Mouse (Mus musculus): ENCODE measurements around the gene Rgl2.
"Not testable (repeated sequence)": the region's sequence is repeated elsewhere in the genome, so short reads cannot be mapped to it uniquely, and the experiment has no call there.

Gene Rgl2

GRCm38 (mm10) chr17:33929371-33930279 lies at the start of gene Rgl2:
Gene Rgl2, plus strand, starts transcription at chr17:33929543.
- DNase-seq (ENCODE audit: low spot score in 2 of 2), result peak; percentile 86 to 88

GRCm38 (mm10) chr17:33884320-33884719 lies 45.0 kb upstream of the Rgl2 start:
- DNase-seq (ENCODE audit: low spot score in 2 of 2), result not testable (repeated sequence)

DNA sequence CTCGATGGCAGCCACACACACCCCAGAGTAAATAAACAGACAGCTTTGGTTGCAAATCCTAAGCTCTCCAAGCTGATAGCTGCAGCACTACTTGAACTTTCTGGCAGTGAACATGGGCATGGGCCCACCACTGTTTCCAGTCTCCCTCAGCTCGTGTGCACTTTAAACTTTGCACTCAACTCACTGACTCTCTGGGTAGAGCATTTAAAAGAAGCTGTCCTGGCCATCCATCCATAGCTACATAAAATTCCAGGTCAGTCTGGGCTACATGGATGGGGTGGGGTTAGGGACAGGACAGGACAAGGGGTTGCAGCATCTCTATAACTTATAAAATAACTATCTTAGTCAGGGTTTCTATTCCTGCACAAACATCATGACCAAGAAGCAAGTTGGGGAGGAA lies 41.5 kb upstream of the Rgl2 start:
- not testable (repeated sequence) for DNase-seq (ENCODE audit: low spot score in 2 of 2)

- not testable (repeated sequence) for DNase-seq (ENCODE audit: low spot score in 2 of 2)
Measured at GRCm38 (mm10) chr17:33888230-33888629, 41.1 kb upstream of the Rgl2 start.

GRCm38 (mm10) chr17:33889941-33890532 lies 39.3 kb upstream of the Rgl2 start:
- DNase-seq (ENCODE audit: low spot score in 2 of 2), result not testable (repeated sequence)

GRCm38 (mm10) chr17:33890533-33891059 lies 38.7 kb upstream of the Rgl2 start, which contains the start of gene Kifc1:
Gene Kifc1, minus strand, starts transcription at chr17:33890661.
- peak; percentile 99 for DNase-seq (ENCODE audit: low spot score in 2 of 2)

- DNase-seq (ENCODE audit: low spot score in 2 of 2), result no peak
Measured at GRCm38 (mm10) chr17:33891357-33891756, 38.0 kb upstream of the Rgl2 start.

DNA sequence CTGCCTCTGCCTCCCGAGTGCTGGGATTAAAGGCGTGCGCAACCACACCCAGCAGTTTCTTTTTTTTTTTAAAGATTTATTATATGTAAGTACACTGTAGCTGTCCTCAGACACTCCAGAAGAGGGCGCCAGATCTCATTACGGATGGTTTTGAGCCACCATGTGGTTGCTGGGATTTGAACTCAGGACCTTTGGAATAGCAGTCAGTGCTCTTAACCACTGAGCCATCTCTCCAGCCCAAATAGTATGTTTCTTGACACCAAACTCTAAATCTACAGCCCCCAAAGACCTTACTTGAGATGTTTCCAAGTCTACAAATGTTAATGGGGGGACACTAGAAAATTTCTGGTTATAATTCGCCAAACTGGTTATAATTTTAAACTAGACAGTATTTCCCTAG lies 37.5 kb upstream of the Rgl2 start:
- not testable (repeated sequence) for DNase-seq (ENCODE audit: low spot score in 2 of 2)

GRCm38 (mm10) chr17:33892429-33892828 lies 36.9 kb upstream of the Rgl2 start:
- no peak for DNase-seq (ENCODE audit: low spot score in 2 of 2)

DNA sequence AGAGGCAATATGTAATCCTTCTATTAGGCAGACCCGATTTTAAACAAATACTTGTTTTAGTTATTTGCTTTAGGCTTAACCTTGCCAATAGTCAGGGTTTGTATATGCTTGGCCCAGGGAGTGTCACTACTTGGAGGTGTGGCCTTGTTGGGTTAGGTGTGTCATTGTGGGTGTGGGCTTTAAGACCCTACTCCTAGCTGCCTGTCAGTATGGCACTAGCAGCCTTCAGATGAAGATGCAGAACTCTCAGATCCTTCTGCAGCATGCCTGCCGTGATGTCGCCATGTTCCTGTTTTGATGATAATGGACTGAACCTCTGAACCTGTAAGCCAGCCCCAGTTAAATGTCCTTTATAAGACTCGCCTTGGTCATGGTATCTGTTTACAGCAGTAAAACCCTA lies 36.3 kb upstream of the Rgl2 start:
- not testable (repeated sequence) for DNase-seq (ENCODE audit: low spot score in 2 of 2)

DNA sequence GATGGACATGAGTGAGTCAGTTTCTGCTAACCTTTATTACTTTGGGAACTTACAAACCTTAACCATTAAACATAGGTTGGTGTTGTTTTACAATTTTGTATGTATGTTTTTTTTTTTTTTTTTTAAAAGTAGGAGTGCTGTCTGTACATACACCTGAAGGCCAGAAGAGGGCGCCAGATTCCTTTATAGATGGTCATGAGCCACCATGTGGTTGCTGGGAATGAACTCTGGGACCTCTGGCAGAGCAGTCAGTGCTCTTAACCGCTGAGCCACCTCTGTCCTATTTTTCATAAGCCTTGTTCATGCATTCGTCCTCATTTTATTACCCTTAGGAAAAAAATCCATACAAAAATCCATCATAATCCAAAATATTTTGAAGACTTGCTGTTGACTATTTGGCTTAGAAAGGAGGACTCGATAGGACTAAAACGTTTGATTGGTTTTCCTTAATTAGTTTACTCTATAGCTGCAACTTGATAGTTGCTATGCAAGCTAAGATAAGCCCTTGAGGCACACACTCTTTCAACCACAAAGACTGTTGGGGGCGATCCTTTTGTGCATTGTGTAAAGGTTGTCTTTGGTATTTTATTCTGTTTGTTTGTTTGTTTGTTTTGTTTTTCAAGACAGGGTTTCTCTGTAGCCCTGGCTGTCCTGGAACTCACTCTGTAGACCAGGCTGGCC lies 32.1 kb upstream of the Rgl2 start:
- no peak for DNase-seq (ENCODE audit: low spot score in 2 of 2)

DNA sequence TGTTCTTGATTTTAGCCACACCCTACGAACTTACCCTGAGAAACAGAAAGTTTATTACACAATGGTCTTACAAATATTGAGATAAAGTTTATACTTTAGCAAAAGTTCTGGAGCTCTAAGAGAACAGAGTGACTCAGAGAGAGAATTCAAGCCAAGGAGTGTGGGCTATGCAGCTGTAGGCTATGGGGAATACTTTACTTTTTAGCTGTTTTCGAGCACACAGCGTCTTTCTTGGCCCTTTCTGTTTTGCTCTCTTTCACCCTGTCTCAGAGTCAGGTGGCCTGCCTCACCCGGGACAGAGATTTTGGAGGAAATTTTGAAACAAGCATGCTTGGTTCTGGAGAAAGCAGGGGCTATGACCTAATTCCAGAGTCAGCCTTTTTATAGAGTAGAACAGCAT lies 31.1 kb upstream of the Rgl2 start:
- not testable (repeated sequence) for DNase-seq (ENCODE audit: low spot score in 2 of 2)

GRCm38 (mm10) chr17:33899642-33900041 lies 29.7 kb upstream of the Rgl2 start:
- DNase-seq (ENCODE audit: low spot score in 2 of 2), result no peak

DNA sequence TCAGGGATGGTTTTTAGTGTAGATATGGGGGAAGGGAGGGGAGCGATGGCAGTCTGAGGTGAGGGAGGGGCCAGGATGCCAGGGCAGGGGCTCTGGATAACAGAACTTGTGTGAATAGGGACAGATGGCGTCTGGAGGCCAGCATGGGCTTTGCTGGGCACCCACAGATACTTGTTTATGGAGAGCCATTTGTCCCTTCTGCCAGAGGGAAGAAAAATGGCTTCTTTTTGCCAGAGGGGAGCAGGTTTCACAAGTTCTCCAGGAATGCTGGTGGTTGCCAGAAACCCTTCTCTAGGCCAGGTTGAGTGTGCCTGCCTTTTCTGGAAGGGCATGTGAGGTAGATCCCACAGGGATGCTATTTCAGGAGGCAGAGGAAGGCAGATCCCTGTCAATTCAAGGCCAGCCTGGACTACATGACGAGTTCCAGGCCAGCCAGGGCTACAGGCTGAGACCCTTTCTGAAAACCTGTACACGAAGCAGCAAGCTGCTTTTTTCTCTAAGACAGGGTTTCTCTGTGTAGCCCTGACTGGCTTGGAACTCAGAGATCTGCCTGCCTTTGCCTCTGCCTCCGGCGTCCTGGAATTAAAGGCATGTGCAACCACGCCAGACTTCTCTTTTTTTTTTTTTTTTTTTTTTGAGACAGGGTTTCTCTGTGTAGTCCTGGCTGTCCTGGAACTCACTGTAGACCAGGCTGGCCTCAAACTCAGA lies 28.9 kb upstream of the Rgl2 start:
- no peak for DNase-seq (ENCODE audit: low spot score in 2 of 2)

GRCm38 (mm10) chr17:33900989-33901314 lies 28.4 kb upstream of the Rgl2 start:
- no peak for DNase-seq (ENCODE audit: low spot score in 2 of 2)

GRCm38 (mm10) chr17:33901653-33902052 lies 27.7 kb upstream of the Rgl2 start:
- DNase-seq (ENCODE audit: low spot score in 2 of 2), result no peak

GRCm38 (mm10) chr17:33902079-33902478 lies 27.3 kb upstream of the Rgl2 start:
- no peak for DNase-seq (ENCODE audit: low spot score in 2 of 2)

GRCm38 (mm10) chr17:33902491-33902890 lies 26.9 kb upstream of the Rgl2 start:
- DNase-seq (ENCODE audit: low spot score in 2 of 2), result no peak

- DNase-seq (ENCODE audit: low spot score in 2 of 2), result not testable (repeated sequence)
Measured at GRCm38 (mm10) chr17:33903911-33904651, 25.3 kb upstream of the Rgl2 start.

GRCm38 (mm10) chr17:33904835-33905234 lies 24.5 kb upstream of the Rgl2 start, which contains the start of gene Platr17:
Gene Platr17, plus strand, starts transcription at chr17:33905135.
- DNase-seq (ENCODE audit: low spot score in 2 of 2), result not testable (repeated sequence)
